Mouse (Mus musculus): ENCODE measurements around the gene Rab9b. TPM values are rescaled to one million over a fixed set of nuclear protein-coding genes. Genes with fewer than 3 reads are reported as not detected.

The Rab9b gene
- 10 to 100 TPM; 16.4 to 20.9 TPM for total RNA-seq (2021)
- long read RNA-seq, experiment 1, transcript Rab9b-201 (3 exons, 3,980 nt): major isoform, 28 of 29 reads
- long read RNA-seq, experiment 1, partial matches to known transcripts: 0 of 29 reads
- long read RNA-seq, experiment 1, other reads (novel, unspliced or antisense): 1 of 29 reads
- long read RNA-seq, experiment 2, transcript Rab9b-201 (3 exons, 3,980 nt): major isoform, 21 of 24 reads
- long read RNA-seq, experiment 2, partial matches to known transcripts: 0 of 24 reads
- long read RNA-seq, experiment 2, other reads (novel, unspliced or antisense): 3 of 24 reads

DNA sequence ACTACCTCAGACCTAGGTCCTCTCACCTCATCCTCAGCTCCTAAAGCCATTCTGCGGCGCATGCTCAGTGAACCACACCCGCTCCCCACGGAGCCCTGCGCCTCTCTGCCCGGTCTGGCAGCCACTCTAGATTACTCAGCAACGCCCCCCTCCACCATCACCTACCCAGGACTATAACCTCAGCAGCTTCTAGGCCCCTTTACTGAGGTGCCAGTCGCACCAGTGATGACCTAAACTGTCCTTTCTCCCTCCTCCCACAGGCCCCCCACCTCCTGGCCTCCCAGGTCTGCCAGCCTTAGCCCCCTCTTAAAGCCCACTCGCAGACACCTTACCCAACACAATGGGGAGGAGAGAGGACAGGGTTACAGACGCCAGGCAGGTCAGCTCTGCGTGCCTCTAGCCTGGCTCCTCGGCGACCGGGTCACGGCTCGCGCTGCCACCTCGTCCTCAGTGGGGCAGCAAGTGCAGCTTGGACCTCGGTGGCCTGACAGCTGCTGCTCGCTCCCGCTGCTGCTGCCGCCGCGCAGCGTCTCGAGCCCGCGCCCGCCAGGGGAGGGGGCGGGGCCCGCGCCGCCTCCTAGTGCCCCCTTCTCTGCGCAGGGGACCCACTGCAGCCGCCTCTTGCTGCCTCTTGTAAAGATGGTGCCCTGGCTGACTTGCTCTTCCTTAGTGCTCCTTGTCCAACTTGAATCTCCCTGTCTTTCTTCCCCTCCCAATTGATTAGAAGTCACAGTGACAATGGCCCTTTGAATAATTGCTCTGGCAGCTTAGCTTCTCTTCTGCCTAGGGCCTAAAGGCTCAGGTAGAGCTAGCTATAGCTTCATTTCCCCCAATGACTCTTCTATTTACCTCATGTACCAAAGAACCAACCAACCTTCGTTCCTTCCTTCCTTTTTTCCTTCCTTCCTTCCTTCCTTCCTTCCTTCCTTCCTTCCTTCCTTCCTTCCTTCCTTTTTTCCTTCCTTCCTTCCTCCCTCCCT lies at the start of gene Rab9b:
TSS of gene Rab9b (minus strand) at position 695 of the 980 bp plus-strand sequence.
- peak; percentile 56 to 57 for DNase-seq (ENCODE audit: low spot score in 2 of 2)

DNA sequence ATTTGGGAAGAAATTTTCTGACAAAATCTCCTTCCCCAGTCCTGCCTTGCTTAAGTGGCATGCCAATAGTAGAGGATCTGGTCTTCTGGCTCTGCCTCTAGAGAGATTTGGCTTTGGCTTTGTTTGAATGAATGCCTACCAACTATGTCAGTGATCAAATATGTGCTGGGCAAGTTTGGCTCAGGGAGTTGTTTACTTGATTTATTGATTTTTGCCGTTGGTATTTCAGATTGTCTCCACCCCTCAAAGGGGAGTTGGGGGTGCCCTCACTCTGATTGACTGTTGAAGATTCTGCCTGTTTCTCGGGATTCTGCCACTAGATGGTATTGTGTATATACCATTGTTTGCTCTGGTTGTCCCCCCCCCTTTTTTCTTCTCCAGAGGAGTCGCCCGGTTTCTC lies 35.8 kb upstream of the Rab9b start:
- DNase-seq (ENCODE audit: low spot score in 2 of 2): no peak

DNA sequence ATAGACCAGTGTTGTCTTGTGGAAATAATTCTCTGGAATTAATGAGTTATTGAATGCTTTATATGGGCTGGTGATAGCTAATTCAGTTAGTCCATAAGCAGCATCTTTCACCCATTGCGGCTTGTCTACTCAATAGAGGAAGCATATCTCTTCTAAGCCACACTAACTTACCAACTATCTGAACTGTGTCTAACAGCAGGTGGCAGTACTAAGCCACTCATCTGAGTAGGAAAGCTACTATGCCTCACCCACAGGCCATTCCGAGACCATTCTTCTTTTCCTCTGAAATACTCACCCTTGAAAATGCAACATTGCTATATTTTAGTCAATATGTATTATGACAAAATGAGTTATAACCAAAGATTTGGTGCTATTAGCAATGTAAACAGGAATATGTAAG lies 27.2 kb upstream of the Rab9b start:
- DNase-seq (ENCODE audit: low spot score in 2 of 2): peak; percentile 19 to 25

DNA sequence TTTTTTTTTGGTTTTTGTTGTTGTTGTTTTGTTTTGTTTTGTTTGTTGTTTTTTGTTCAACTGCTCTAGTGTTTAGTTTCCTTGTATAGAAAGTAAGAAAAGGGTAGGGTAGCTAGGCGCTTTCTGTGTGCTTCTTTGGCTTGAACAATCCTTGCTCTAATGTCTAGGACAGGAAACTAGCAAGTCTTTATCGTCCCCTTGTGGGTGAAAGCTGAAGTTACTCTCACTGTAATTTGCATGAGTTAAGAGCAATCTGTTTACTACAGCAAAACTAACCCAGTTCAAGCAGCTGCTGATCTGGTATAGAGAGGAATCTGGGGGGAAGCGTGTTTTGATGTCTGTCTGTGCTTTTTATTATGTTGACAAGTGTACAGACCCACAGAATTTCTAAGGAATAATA lies 18.3 kb downstream of the Rab9b start:
- DNase-seq (ENCODE audit: low spot score in 2 of 2): no peak

DNA sequence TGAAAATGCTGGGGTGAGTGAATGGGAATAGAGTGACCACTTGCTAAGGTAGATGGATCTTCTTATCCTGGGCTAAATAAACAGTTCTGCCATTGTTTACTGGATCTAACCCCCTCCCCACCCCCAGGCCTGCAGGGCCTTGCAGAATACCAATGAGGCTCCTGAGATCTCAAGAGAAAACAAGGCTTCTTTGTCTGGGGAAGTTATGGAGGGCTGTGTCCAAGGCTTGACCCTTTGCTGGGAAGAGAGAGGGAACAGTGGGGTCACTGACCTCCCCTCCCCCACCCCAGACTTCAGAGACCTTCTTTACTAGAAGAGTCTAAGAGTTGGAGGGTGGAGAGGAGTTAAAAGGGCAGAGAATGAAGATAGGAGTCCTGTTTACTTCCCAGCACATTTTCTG lies 39.9 kb downstream of the Rab9b start:
- no peak for DNase-seq (ENCODE audit: low spot score in 2 of 2)

DNA sequence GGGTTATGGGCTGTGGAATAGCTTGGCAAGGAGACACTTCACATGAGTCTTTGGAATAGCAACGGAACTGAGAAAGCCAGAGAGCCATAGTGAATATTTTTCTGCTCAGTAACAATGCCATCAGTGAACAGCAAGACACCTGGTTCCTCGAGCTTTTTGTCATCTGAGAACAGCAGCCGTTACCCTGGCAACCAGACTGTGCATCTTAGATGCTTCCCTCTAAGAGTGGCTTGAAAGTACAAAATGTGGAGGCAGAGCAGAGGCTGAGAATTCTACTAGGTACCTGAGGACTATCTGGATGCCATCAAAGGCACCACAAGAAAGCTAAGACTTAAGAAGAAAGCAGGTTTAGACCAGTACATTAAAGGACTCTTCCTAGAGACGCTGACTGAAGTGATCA lies 43.5 kb downstream of the Rab9b start:
- DNase-seq (ENCODE audit: low spot score in 2 of 2): no peak

DNA sequence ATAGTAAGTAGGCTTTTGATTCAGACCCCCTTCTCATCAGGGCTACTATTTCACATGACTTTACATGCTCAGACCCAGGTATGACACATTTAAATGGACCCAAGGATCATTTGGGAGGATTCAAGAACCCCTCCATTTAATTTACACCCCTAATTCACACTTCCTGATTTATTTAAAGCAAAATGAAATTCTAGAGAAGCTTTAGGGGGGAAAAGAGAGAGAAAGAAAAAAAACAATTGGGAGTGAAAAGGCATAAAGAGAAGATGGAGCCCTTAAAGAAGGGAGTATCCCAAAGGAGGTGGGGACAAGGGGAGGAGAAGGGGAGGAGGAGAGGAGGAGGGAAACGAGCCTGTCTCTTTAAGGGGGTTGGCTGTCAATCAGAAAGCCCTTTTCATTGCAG lies 46.2 kb downstream of the Rab9b start, which contains the start of gene Plp1:
TSS of gene Plp1 (plus strand) at position 301 of the 400 bp plus-strand sequence.
- no peak for DNase-seq (ENCODE audit: low spot score in 2 of 2)

DNA sequence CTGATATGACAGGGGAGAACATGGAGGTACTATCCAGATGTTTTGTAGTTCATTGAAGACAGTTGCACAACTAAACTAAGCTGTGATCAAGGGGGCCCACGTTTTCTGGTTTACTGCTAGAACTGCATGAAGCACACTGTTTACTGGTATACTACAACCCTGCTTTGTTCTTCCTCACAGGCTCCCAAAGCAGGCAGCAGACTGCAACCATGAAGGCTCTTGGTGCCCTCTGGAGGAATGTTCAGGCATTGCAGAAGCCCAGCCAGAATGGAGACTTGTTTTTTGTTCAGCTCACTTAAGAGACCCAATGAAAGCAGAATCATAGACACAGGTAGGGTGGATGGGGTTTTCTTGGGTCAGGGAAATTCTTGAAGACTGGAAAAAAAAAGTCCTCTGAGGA lies 48.3 kb downstream of the Rab9b start:
- peak; percentile 68 to 83 for DNase-seq (ENCODE audit: low spot score in 2 of 2)

DNA sequence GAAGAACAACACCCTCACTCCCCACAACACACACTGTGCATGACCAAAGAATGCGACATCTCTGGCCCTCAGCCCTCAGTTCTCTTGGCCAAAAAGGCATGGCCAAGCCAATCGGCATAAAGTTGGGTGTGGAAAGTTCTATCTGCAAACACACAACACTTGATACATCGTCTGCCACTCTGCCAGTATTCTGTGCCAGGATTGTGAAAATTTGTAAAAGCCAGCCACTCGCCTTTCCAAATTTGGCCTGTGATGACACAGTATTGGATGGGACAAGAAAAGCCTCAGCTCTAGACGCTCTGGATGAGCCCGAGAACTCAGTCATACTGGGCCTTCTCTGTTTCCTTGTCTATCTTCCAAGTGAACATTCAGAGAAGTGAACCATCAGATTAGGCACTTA lies 48.8 kb downstream of the Rab9b start:
- DNase-seq (ENCODE audit: low spot score in 2 of 2): no peak

Other genes starting within 250 kb of the Rab9b start
- 10 to 100 TPM; 15.1 to 16.0 TPM for gene Tceal1, start 160.8 kb downstream of the Rab9b start, total RNA-seq (2021)
- gene Morf4l2, start 125.1 kb downstream of the Rab9b start, total RNA-seq (2021): 100 to 1,000 TPM; 320 to 331 TPM
- gene Glra4, start 88.6 kb downstream of the Rab9b start, total RNA-seq (2021): not detected
- gene Plp1, start 46.1 kb downstream of the Rab9b start, total RNA-seq (2021): 100 to 1,000 TPM; 310 to 451 TPM
- gene H2bfm, start 58.6 kb upstream of the Rab9b start, total RNA-seq (2021): not detected
- gene Tmsb15b2, start 106.7 kb upstream of the Rab9b start, total RNA-seq (2021): 10 to 100 TPM; 14.5 to 18.9 TPM
- gene Tmsb15l, start 108.1 kb upstream of the Rab9b start, total RNA-seq (2021): 1 to 10 TPM; 1.2 to 4.0 TPM
- 10 to 100 TPM in 1 of 2 experiments, 1 to 10 TPM in 1; 5.1 to 13.6 TPM for gene Tmsb15b1, start 108.1 kb upstream of the Rab9b start, total RNA-seq (2021)
- gene Zcchc18, start 124.4 kb upstream of the Rab9b start, total RNA-seq (2021): 100 to 1,000 TPM; 273 to 298 TPM
- 10 to 100 TPM; 21.9 to 28.6 TPM for gene Slc25a53, start 169.5 kb upstream of the Rab9b start, total RNA-seq (2021)
- 10 to 100 TPM; 10.1 to 10.5 TPM for gene Fam199x, start 180.8 kb upstream of the Rab9b start, total RNA-seq (2021)

Data from left cerebral cortex, adult 18-20 months (tissue).